Mouse (Mus musculus): ENCODE data around the gene Ankrd55. TPM values are rescaled to one million over a fixed set of nuclear protein-coding genes. Genes with fewer than 3 reads are reported as not detected.

The Ankrd55 gene
- not detected in 2 replicates for polyA plus RNA-seq (2012; ENCODE audit: insufficient read depth, insufficient read length, missing spikeins)

- H3K4me3 ChIP-seq (ENCODE audit: insufficient read depth, low read depth, low read length): no peak within 1 kb of the TSS
- no peak within 1 kb of the TSS for H3K27ac ChIP-seq (replicated peaks; ENCODE audit: low read depth, low read length)
- H3K4me1 ChIP-seq (ENCODE audit: control insufficient read depth, insufficient read depth, insufficient read length, low read length): no peaks in the 10 kb centered on the region
Observed at GRCm38 (mm10) chr13:112288225-112289178, at the start of gene Ankrd55. Gene Ankrd55, plus strand, starts transcription at chr13:112288451.

GRCm38 (mm10) chr13:112239239-112239638 lies 49.0 kb upstream of the Ankrd55 start:
- Histone ChIP-seq H3K4me1 (ENCODE audit: control insufficient read depth, insufficient read depth, insufficient read length, low read length) (no peaks in the 10 kb centered on the region), H3K27ac (replicated peaks; ENCODE audit: low read depth, low read length) (no peak overlapping the region)

GRCm38 (mm10) chr13:112241431-112241830 lies 46.8 kb upstream of the Ankrd55 start:
- Histone ChIP-seq H3K4me3 (ENCODE audit: insufficient read depth, low read depth, low read length) (no peak overlapping the region), H3K4me1 (ENCODE audit: control insufficient read depth, insufficient read depth, insufficient read length, low read length) (no peaks in the 10 kb centered on the region), H3K27ac (replicated peaks; ENCODE audit: low read depth, low read length) (no peak overlapping the region)

More at GRCm38 (mm10) chr13:112239239-112239638, 49.0 kb upstream of the Ankrd55 start:
- H3K4me3 ChIP-seq (ENCODE audit: insufficient read depth, low read depth, low read length): no peak overlapping the region

GRCm38 (mm10) chr13:112245131-112245530 lies 43.1 kb upstream of the Ankrd55 start:
- Histone ChIP-seq H3K27ac (replicated peaks; ENCODE audit: low read depth, low read length) (no peak overlapping the region), H3K4me3 (ENCODE audit: insufficient read depth, low read depth, low read length) (no peak overlapping the region), H3K4me1 (ENCODE audit: control insufficient read depth, insufficient read depth, insufficient read length, low read length) (no peaks in the 10 kb centered on the region)

- Histone ChIP-seq H3K27ac (replicated peaks; ENCODE audit: low read depth, low read length) (no peak overlapping the region), H3K4me3 (ENCODE audit: insufficient read depth, low read depth, low read length) (no peak overlapping the region), H3K4me1 (ENCODE audit: control insufficient read depth, insufficient read depth, insufficient read length, low read length) (peaks cover 2% of the 10 kb centered on the region)
Observed at GRCm38 (mm10) chr13:112251433-112251832, 36.8 kb upstream of the Ankrd55 start.

GRCm38 (mm10) chr13:112252012-112252411 lies 36.2 kb upstream of the Ankrd55 start:
- Histone ChIP-seq H3K4me1 (ENCODE audit: control insufficient read depth, insufficient read depth, insufficient read length, low read length) (peaks cover 2% of the 10 kb centered on the region), H3K4me3 (ENCODE audit: insufficient read depth, low read depth, low read length) (no peak overlapping the region), H3K27ac (replicated peaks; ENCODE audit: low read depth, low read length) (no peak overlapping the region)

- peaks cover 2% of the 10 kb centered on the region for H3K4me1 ChIP-seq (ENCODE audit: control insufficient read depth, insufficient read depth, insufficient read length, low read length)
- no peak overlapping the region for H3K4me3 ChIP-seq (ENCODE audit: insufficient read depth, low read depth, low read length)
- no peak overlapping the region for H3K27ac ChIP-seq (replicated peaks; ENCODE audit: low read depth, low read length)
Observed at GRCm38 (mm10) chr13:112252991-112253620, 35.1 kb upstream of the Ankrd55 start.

GRCm38 (mm10) chr13:112254116-112254515 lies 34.1 kb upstream of the Ankrd55 start:
- Histone ChIP-seq H3K4me3 (ENCODE audit: insufficient read depth, low read depth, low read length) (no peak overlapping the region), H3K27ac (replicated peaks; ENCODE audit: low read depth, low read length) (no peak overlapping the region), H3K4me1 (ENCODE audit: control insufficient read depth, insufficient read depth, insufficient read length, low read length) (peaks cover 2% of the 10 kb centered on the region)

GRCm38 (mm10) chr13:112255862-112256261 lies 32.4 kb upstream of the Ankrd55 start:
- Histone ChIP-seq H3K4me1 (ENCODE audit: control insufficient read depth, insufficient read depth, insufficient read length, low read length) (peaks cover 2% of the 10 kb centered on the region), H3K4me3 (ENCODE audit: insufficient read depth, low read depth, low read length) (no peak overlapping the region), H3K27ac (replicated peaks; ENCODE audit: low read depth, low read length) (no peak overlapping the region)

GRCm38 (mm10) chr13:112258478-112258877 lies 29.8 kb upstream of the Ankrd55 start:
- Histone ChIP-seq H3K4me1 (ENCODE audit: control insufficient read depth, insufficient read depth, insufficient read length, low read length) (no peaks in the 10 kb centered on the region; the same call in 1 of the 2 replicates), H3K27ac (replicated peaks; ENCODE audit: low read depth, low read length) (no peak overlapping the region), H3K4me3 (ENCODE audit: insufficient read depth, low read depth, low read length) (no peak overlapping the region)

GRCm38 (mm10) chr13:112259398-112259797 lies 28.9 kb upstream of the Ankrd55 start:
- H3K4me3 ChIP-seq (ENCODE audit: insufficient read depth, low read depth, low read length): no peak overlapping the region

GRCm38 (mm10) chr13:112264666-112265065 lies 23.6 kb upstream of the Ankrd55 start:
- no peak overlapping the region for H3K27ac ChIP-seq (replicated peaks; ENCODE audit: low read depth, low read length)
- H3K4me3 ChIP-seq (ENCODE audit: insufficient read depth, low read depth, low read length): no peak overlapping the region
- no peaks in the 10 kb centered on the region for H3K4me1 ChIP-seq (ENCODE audit: control insufficient read depth, insufficient read depth, insufficient read length, low read length)

More at GRCm38 (mm10) chr13:112259398-112259797, 28.9 kb upstream of the Ankrd55 start:
- Histone ChIP-seq H3K4me1 (ENCODE audit: control insufficient read depth, insufficient read depth, insufficient read length, low read length) (no peaks in the 10 kb centered on the region), H3K27ac (replicated peaks; ENCODE audit: low read depth, low read length) (no peak overlapping the region)

GRCm38 (mm10) chr13:112271901-112272537 lies 16.2 kb upstream of the Ankrd55 start:
- Histone ChIP-seq H3K27ac (replicated peaks; ENCODE audit: low read depth, low read length) (no peak overlapping the region), H3K4me3 (ENCODE audit: insufficient read depth, low read depth, low read length) (no peak overlapping the region), H3K4me1 (ENCODE audit: control insufficient read depth, insufficient read depth, insufficient read length, low read length) (no peaks in the 10 kb centered on the region)

GRCm38 (mm10) chr13:112274636-112275035 lies 13.6 kb upstream of the Ankrd55 start:
- no peak overlapping the region for H3K4me3 ChIP-seq (ENCODE audit: insufficient read depth, low read depth, low read length)
- no peak overlapping the region for H3K27ac ChIP-seq (replicated peaks; ENCODE audit: low read depth, low read length)
- H3K4me1 ChIP-seq (ENCODE audit: control insufficient read depth, insufficient read depth, insufficient read length, low read length): no peaks in the 10 kb centered on the region

- no peak overlapping the region for H3K4me3 ChIP-seq (ENCODE audit: insufficient read depth, low read depth, low read length)
- no peak overlapping the region for H3K27ac ChIP-seq (replicated peaks; ENCODE audit: low read depth, low read length)
- H3K4me1 ChIP-seq (ENCODE audit: control insufficient read depth, insufficient read depth, insufficient read length, low read length): no peaks in the 10 kb centered on the region
Observed at GRCm38 (mm10) chr13:112275951-112276350, 12.3 kb upstream of the Ankrd55 start.
